Mouse (Mus musculus): ENCODE measurements around the gene Map1a. TPM values are rescaled to one million over a fixed set of nuclear protein-coding genes. Genes with fewer than 3 reads are reported as not detected.
A peak's percentile ranks its signal among the peaks of the same experiment; 100 is the strongest.

The Map1a gene
- 3.1 and 4.5 TPM in 2 replicates for polyA plus RNA-seq (2015; fragmentation: Nextera tagmentation; extraction: Ambion mirVana)

GRCm38 (mm10) chr2:121288901-121289729 lies at the start of gene Map1a:
Map1a (plus strand) TSS chr2:121289600.
- H3K27me3 ChIP-seq: peaks cover 50% of the 10 kb centered on the region
- H3K4me1 ChIP-seq: peaks cover 14% of the 10 kb centered on the region
- no peak within 1 kb of the TSS for H3K27ac ChIP-seq
- ATAC-seq (ENCODE audit: low FRiP score, low read depth): peak; percentile 98
- peak within 1 kb of the TSS; percentile 57 for H3K4me3 ChIP-seq
- no peaks in the 10 kb centered on the region for H3K9me3 ChIP-seq
- H3K36me3 ChIP-seq: no peaks in the 10 kb centered on the region
- peak within 1 kb of the TSS; percentile 81 for H3K4me2 ChIP-seq (replicated peaks)
- peak within 1 kb of the TSS; percentile 60 for H3K9ac ChIP-seq
- under 1% methylated on average over 48 of the region's 48 CpGs for WGBS

GRCm38 (mm10) chr2:121244099-121244498 lies 45.3 kb upstream of the Map1a start:
- WGBS: 93% methylated on average over 5 of the region's 5 CpGs
- Histone ChIP-seq H3K27me3 (no peaks in the 10 kb centered on the region), H3K36me3 (peaks cover 85% of the 10 kb centered on the region), H3K4me2 (replicated peaks) (no peak overlapping the region), H3K4me1 (no peaks in the 10 kb centered on the region), H3K27ac (no peak overlapping the region), H3K4me3 (no peak overlapping the region), H3K9ac (no peak overlapping the region), H3K9me3 (no peaks in the 10 kb centered on the region)
- no peak for ATAC-seq (ENCODE audit: low FRiP score, low read depth)

GRCm38 (mm10) chr2:121249758-121250157 lies 39.6 kb upstream of the Map1a start:
- no peak overlapping the region for H3K4me3 ChIP-seq
- WGBS: 93% methylated on average over 2 of the region's 2 CpGs
- no peak overlapping the region for H3K9ac ChIP-seq
- no peaks in the 10 kb centered on the region for H3K9me3 ChIP-seq
- peaks cover 95% of the 10 kb centered on the region for H3K36me3 ChIP-seq
- H3K27me3 ChIP-seq: no peaks in the 10 kb centered on the region
- no peaks in the 10 kb centered on the region for H3K4me1 ChIP-seq
- ATAC-seq (ENCODE audit: low FRiP score, low read depth): no peak
- H3K27ac ChIP-seq: no peak overlapping the region
- H3K4me2 ChIP-seq (replicated peaks): no peak overlapping the region

- WGBS: 77% methylated on average over 8 of the region's 8 CpGs
- Histone ChIP-seq H3K36me3 (peaks cover 53% of the 10 kb centered on the region), H3K4me2 (replicated peaks) (no peak overlapping the region)
Observed at GRCm38 (mm10) chr2:121268446-121268845, 21.0 kb upstream of the Map1a start.

GRCm38 (mm10) chr2:121270521-121271235 lies 18.7 kb upstream of the Map1a start:
- Histone ChIP-seq H3K36me3 (peaks cover 35% of the 10 kb centered on the region), H3K27me3 (no peaks in the 10 kb centered on the region), H3K4me3 (peak overlapping the region; percentile 86), H3K4me2 (replicated peaks) (peak overlapping the region; percentile 75), H3K27ac (peak overlapping the region; percentile 89), H3K4me1 (peaks cover 30% of the 10 kb centered on the region), H3K9ac (peak overlapping the region; percentile 85), H3K9me3 (no peaks in the 10 kb centered on the region)
- under 1% methylated on average over 31 of the region's 35 CpGs for WGBS
- ATAC-seq (ENCODE audit: low FRiP score, low read depth): peak; percentile 81

More at GRCm38 (mm10) chr2:121268446-121268845, 21.0 kb upstream of the Map1a start:
- no peak overlapping the region for H3K27ac ChIP-seq
- H3K4me3 ChIP-seq: no peak overlapping the region
- H3K27me3 ChIP-seq: no peaks in the 10 kb centered on the region
- H3K4me1 ChIP-seq: peaks cover 30% of the 10 kb centered on the region
- no peaks in the 10 kb centered on the region for H3K9me3 ChIP-seq
- ATAC-seq (ENCODE audit: low FRiP score, low read depth): no peak
- H3K9ac ChIP-seq: no peak overlapping the region

GRCm38 (mm10) chr2:121271236-121271927 lies 18.0 kb upstream of the Map1a start, which contains the start of gene Trp53bp1:
Trp53bp1 (minus strand) TSS chr2:121271407.
- peak within 1 kb of the TSS; percentile 75 for H3K4me2 ChIP-seq (replicated peaks)
- WGBS: under 1% methylated on average over 33 of the region's 37 CpGs

GRCm38 (mm10) chr2:121271928-121272516 lies 17.4 kb upstream of the Map1a start:
- H3K27ac ChIP-seq: no peak overlapping the region

More at GRCm38 (mm10) chr2:121271236-121271927, 18.0 kb upstream of the Map1a start, which contains the start of gene Trp53bp1:
- H3K36me3 ChIP-seq: peaks cover 34% of the 10 kb centered on the region
- peak within 1 kb of the TSS; percentile 89 for H3K27ac ChIP-seq
- no peaks in the 10 kb centered on the region for H3K27me3 ChIP-seq
- peak; percentile 99 for ATAC-seq (ENCODE audit: low FRiP score, low read depth)
- H3K9me3 ChIP-seq: no peaks in the 10 kb centered on the region
- peak within 1 kb of the TSS; percentile 86 for H3K4me3 ChIP-seq
- peak within 1 kb of the TSS; percentile 85 for H3K9ac ChIP-seq
- peaks cover 30% of the 10 kb centered on the region for H3K4me1 ChIP-seq

GRCm38 (mm10) chr2:121287850-121288249 lies 1.6 kb upstream of the Map1a start:
- H3K27ac ChIP-seq: no peak overlapping the region
- ATAC-seq (ENCODE audit: low FRiP score, low read depth): no peak
- WGBS: 70% methylated on average over 2 of the region's 2 CpGs
- no peak overlapping the region for H3K4me3 ChIP-seq
- H3K4me2 ChIP-seq (replicated peaks): no peak overlapping the region
- no peaks in the 10 kb centered on the region for H3K36me3 ChIP-seq
- no peak overlapping the region for H3K9ac ChIP-seq
- H3K9me3 ChIP-seq: no peaks in the 10 kb centered on the region
- peaks cover 40% of the 10 kb centered on the region for H3K27me3 ChIP-seq
- H3K4me1 ChIP-seq: peaks cover 11% of the 10 kb centered on the region

More at GRCm38 (mm10) chr2:121271928-121272516, 17.4 kb upstream of the Map1a start:
- no peak for ATAC-seq (ENCODE audit: low FRiP score, low read depth)
- H3K4me3 ChIP-seq: peak overlapping the region; percentile 86; the same call in 1 of the 2 replicates
- H3K9me3 ChIP-seq: no peaks in the 10 kb centered on the region
- H3K36me3 ChIP-seq: peaks cover 29% of the 10 kb centered on the region
- H3K4me2 ChIP-seq (replicated peaks): peak overlapping the region; percentile 75
- peaks cover 30% of the 10 kb centered on the region for H3K4me1 ChIP-seq
- no peaks in the 10 kb centered on the region for H3K27me3 ChIP-seq
- 0 out of 2 replicates have a peak overlapping the region, but pooled peaks have one; percentile 26 for H3K9ac ChIP-seq
- 24% methylated on average over 4 of the region's 4 CpGs for WGBS

- Histone ChIP-seq H3K9me3 (no peaks in the 10 kb centered on the region), H3K36me3 (no peaks in the 10 kb centered on the region), H3K27me3 (peaks cover 58% of the 10 kb centered on the region), H3K4me3 (peak overlapping the region; percentile 57), H3K9ac (peak overlapping the region; percentile 50), H3K27ac (no peak overlapping the region), H3K4me1 (peaks cover 23% of the 10 kb centered on the region), H3K4me2 (replicated peaks) (peak overlapping the region; percentile 81)
- ATAC-seq (ENCODE audit: low FRiP score, low read depth): peak; percentile 49
- WGBS: 4% methylated on average over 36 of the region's 36 CpGs
Observed at GRCm38 (mm10) chr2:121289730-121290540, 535 bp downstream of the Map1a start.

- Histone ChIP-seq H3K27me3 (peaks cover 79% of the 10 kb centered on the region), H3K27ac (no peak overlapping the region), H3K9ac (no peak overlapping the region), H3K4me3 (no peak overlapping the region), H3K36me3 (no peaks in the 10 kb centered on the region), H3K9me3 (no peaks in the 10 kb centered on the region), H3K4me1 (peaks cover 46% of the 10 kb centered on the region), H3K4me2 (replicated peaks) (no peak overlapping the region)
- WGBS: 68% methylated on average over 5 of the region's 5 CpGs
- no peak for ATAC-seq (ENCODE audit: low FRiP score, low read depth)
Observed at GRCm38 (mm10) chr2:121292316-121293013, 3.1 kb downstream of the Map1a start.
